Mouse (Mus musculus) hindbrain, postnatal 0 days (tissue): ENCODE results near the gene Hyal2. TPM values are rescaled to one million over a fixed set of nuclear protein-coding genes. Genes with fewer than 3 reads are reported as not detected.
A peak's percentile ranks its signal among the peaks of the same experiment; 100 is the strongest.

Source experiments
- ATAC-seq: fragments of 200-750 bp; cut with Nextera tagmentation; 2 replicates; pipeline ENCODE4 v1.8.0; 2017; ENCODE audit warnings: mild to moderate bottlenecking, moderate TSS enrichment, moderate library complexity
- DNase-seq: peaks from one replicate; pipeline ENCODE4 v3.0.0-alpha.2; 2015; ENCODE audit warnings: low spot score
- H3K27ac ChIP-seq: fragments of 300-500 bp; sonication (generic); 2 replicates; pipeline ENCODE4 v1.5.1; 2014; ENCODE audit warnings: mild to moderate bottlenecking
- H3K27me3 ChIP-seq: fragments of 300-500 bp; sonication (generic); 2 replicates; pipeline ENCODE4 v1.6.1; 2014; ENCODE audit warnings: low read length, mixed read lengths; ENCODE audit not compliant: insufficient read depth
- H3K36me3 ChIP-seq: fragments of 300-500 bp; sonication (generic); 2 replicates; pipeline ENCODE4 v1.6.1; 2014; ENCODE audit warnings: low read length, mixed read lengths; ENCODE audit not compliant: insufficient read depth
- H3K4me1 ChIP-seq: fragments of 300-500 bp; sonication (generic); 2 replicates; pipeline ENCODE4 v1.6.1; 2014; ENCODE audit warnings: antibody characterized with exemption, low read length, mixed read lengths; ENCODE audit not compliant: insufficient read depth
- H3K4me2 ChIP-seq: fragments of 300-500 bp; sonication (generic); 2 replicates; pipeline ENCODE4 v1.6.1; 2014; ENCODE audit warnings: low read depth, mild to moderate bottlenecking, low read length, moderate library complexity, mixed read lengths
- H3K4me3 ChIP-seq: fragments of 300-500 bp; sonication (generic); 2 replicates; pipeline ENCODE4 v1.5.1; 2014; ENCODE audit warnings: low read length
- H3K9ac ChIP-seq: fragments of 300-500 bp; sonication (generic); replicated peaks from 2 replicates; pipeline ENCODE4 v1.6.1; 2014; ENCODE audit warnings: mild to moderate bottlenecking, low read length, moderate library complexity, mixed read lengths
- H3K9me3 ChIP-seq: fragments of 300-500 bp; sonication (generic); 2 replicates; pipeline ENCODE4 v1.6.1; 2016; ENCODE audit warnings: low read length, mixed read lengths
- CTCF ChIP-seq: IDR thresholded peaks from 2 replicates; pipeline ENCODE4 v1.5.1; 2016; ENCODE audit warnings: antibody characterized with exemption, control low read depth, low read depth
- WGBS: fragments of 180-500 bp; shearing (Covaris S2); extraction: QIAGEN DNeasy Blood & Tissue Kit; methylation state at CpG from one replicate; pipeline ENCODE4 v1.1.7; 2014; 5-methylcytosine and 5-hydroxymethylcytosine counted together
- polyA plus RNA-seq: library from polyadenylated mRNA; unstranded; fragments of >200 nt; fragmentation: Nextera tagmentation; extraction: Ambion mirVana; gene quantifications from 2 replicates; pipeline ENCODE4 v1.2.1, GENCODE M21; 2015
- total RNA-seq: library from RNA; depleted of rRNA; stranded (reverse); fragments of >200 nt; gene quantifications from 2 replicates; pipeline ENCODE4 v1.2.3, GENCODE M21; 2014

Gene Hyal2
- total and polyA plus RNA-seq, 2 experiments from 2014 or later, result 39.8 to 75.3 TPM

DNA sequence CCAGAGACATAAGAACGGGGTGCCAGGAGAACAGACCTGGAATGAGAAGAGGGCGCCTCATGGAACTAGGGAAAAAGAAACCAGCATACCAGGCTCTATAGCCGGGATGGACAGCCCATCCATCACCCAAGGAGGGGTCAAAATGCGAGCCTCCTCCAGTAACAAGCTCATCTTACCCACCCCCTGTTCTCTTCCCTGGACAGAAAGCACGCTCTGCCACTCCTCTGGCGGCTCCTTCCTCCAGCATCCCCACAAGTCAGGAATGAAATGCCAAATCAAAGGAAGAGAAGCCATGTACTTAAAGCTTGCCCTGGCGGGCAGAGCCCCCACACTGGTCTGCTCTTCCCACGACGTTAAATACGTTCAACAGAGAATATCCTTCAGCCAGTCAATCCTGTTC is 26.7 kb upstream of the Hyal2 start:
- ATAC-seq, result no peak
- peaks cover 18% of the 10 kb centered on the region; the same call in 1 of the 2 replicates for H3K36me3 ChIP-seq
- no peaks in the 10 kb centered on the region for H3K27me3 ChIP-seq
- no peaks in the 10 kb centered on the region for H3K9me3 ChIP-seq
- peak overlapping the region; percentile 63 for H3K4me3 ChIP-seq
- H3K4me1 ChIP-seq, result peaks cover 29% of the 10 kb centered on the region
- WGBS, result 33% methylated on average over 10 of the region's 10 CpGs
- H3K9ac ChIP-seq, result peak overlapping the region; percentile 40
- no peak for DNase-seq
- H3K4me2 ChIP-seq, result peak overlapping the region; percentile 95
- TF ChIP-seq CTCF, result no peak
- 0 out of 2 replicates have a peak overlapping the region, but pooled peaks have one; percentile 69 for H3K27ac ChIP-seq

DNA sequence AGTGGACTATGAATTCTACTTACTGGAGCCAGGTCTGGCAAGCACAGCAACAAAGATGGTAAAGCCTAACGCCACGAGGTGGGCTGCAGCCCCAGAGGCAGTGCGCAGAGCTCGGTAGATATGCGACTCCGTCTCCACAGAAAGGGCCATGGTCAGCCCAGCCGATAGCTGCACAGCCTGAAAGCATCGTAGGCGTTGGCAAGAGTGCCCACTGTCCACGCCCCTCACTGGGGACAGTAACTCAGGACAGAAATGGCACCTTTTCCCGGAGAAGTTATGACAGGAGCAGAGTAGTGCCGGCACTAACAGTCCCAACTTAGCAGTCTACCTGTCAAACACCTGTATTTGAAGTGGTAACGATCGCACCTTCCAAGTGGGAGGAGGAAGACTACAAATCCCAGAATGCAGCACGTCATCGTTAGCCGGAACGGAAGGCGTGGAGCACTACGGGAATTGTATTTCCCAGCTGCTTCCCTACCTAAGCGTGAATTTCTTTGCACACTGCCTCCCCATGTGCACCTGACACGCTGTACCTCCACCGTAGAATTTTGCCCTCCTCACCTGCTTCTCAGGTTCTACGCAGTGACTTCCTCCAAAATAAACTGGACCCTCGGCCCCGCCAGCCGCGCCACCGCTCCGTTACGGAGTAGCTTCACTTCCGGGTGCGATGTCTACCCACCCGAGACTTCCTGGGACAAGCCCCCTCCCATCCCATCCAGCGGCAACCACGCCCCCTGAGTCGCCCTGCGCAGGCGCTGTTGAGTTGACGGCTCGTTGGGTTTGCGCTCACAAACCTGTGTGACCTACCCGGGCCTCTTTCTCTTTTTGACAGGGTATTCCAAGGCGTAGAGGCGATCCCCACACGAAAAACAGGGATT is 26.0 kb upstream of the Hyal2 start, which contains the start of the genes Cyb561d2 and Nprl2:
Cyb561d2 (minus strand) TSS at position 720 of the 878 bp plus-strand sequence.
Nprl2 (plus strand) TSS at position 753 of the 878 bp plus-strand sequence.
- peak within 1 kb of the TSS; percentile 63 for H3K4me3 ChIP-seq
- H3K4me1 ChIP-seq, result peaks cover 24% of the 10 kb centered on the region; the same call in 1 of the 2 replicates
- WGBS, result under 1% methylated on average over 46 of the region's 46 CpGs
- ATAC-seq (peak; percentile 91), DNase-seq (peak; percentile 96)
- peak within 1 kb of the TSS; percentile 95 for H3K4me2 ChIP-seq
- H3K27me3 ChIP-seq, result no peaks in the 10 kb centered on the region
- 0 out of 2 replicates have a peak, but pooled peaks have one; percentile 4 for TF ChIP-seq CTCF
- H3K36me3 ChIP-seq, result peaks cover 18% of the 10 kb centered on the region; the same call in 1 of the 2 replicates
- H3K27ac ChIP-seq, result peak within 1 kb of the TSS; percentile 69
- H3K9ac ChIP-seq, result peak within 1 kb of the TSS; percentile 40
- no peaks in the 10 kb centered on the region for H3K9me3 ChIP-seq

DNA sequence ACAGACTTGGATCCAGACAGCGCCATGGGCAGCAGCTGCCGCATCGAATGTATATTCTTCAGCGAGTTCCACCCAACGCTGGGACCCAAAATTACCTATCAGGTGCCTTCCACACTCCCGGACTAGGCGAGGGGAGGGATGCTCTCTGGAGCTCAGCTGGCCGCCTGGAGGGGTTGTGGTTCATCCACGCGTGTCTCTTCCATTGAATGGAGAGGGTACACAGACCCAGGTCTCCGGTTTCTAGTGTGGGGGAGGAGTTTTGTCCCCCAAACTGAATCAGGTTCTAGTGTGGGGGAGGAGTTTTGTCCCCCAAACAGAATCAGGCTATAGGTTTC is 25.4 kb upstream of the Hyal2 start:
- Histone ChIP-seq H3K4me2 (peak overlapping the region; percentile 95), H3K4me3 (peak overlapping the region; percentile 63), H3K36me3 (peaks cover 18% of the 10 kb centered on the region; the same call in 1 of the 2 replicates), H3K27me3 (no peaks in the 10 kb centered on the region), H3K27ac (peak overlapping the region; percentile 69), H3K9me3 (no peaks in the 10 kb centered on the region), H3K4me1 (peaks cover 24% of the 10 kb centered on the region), H3K9ac (peak overlapping the region; percentile 40)
- 3% methylated on average over 11 of the region's 11 CpGs for WGBS
- TF ChIP-seq CTCF, result no peak
- no peak for DNase-seq
- peak; percentile 12; the same call in 1 of the 2 replicates for ATAC-seq

DNA sequence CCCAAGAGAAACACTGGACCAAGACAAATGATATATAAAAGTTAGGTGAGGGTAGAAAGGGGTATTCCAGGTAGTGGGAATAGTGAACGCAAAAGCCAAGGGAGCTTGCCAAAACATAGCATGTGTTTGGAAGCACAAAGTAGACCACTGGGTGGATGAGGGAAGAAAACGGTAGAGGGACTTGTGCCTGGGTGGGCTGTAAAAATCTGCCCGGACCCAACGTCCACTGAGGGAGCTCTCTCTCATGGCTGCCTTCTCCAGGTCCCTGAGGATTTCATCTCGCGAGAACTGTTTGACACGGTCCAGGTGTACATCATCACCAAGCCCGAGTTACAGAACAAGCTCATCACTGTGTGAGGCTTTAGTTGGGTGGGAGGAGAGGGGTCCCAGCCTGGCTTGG is 25.0 kb upstream of the Hyal2 start:
- Histone ChIP-seq H3K27ac (no peak overlapping the region), H3K36me3 (peaks cover 16% of the 10 kb centered on the region; the same call in 1 of the 2 replicates), H3K27me3 (no peaks in the 10 kb centered on the region), H3K4me3 (peak overlapping the region; percentile 63), H3K9ac (peak overlapping the region; percentile 40), H3K4me2 (peak overlapping the region; percentile 95), H3K9me3 (no peaks in the 10 kb centered on the region), H3K4me1 (peaks cover 25% of the 10 kb centered on the region)
- TF ChIP-seq CTCF, result no peak
- ATAC-seq (no peak), DNase-seq (no peak)
- 44% methylated on average over 8 of the region's 8 CpGs for WGBS

- peaks cover 26% of the 10 kb centered on the region for H3K4me1 ChIP-seq
- no peak overlapping the region for H3K4me2 ChIP-seq
- ATAC-seq (no peak), DNase-seq (no peak)
- TF ChIP-seq CTCF, result no peak
- WGBS, result 90% methylated on average over 11 of the region's 11 CpGs
- no peak overlapping the region for H3K4me3 ChIP-seq
- no peak overlapping the region for H3K27ac ChIP-seq
- H3K27me3 ChIP-seq, result no peaks in the 10 kb centered on the region
- peaks cover 11% of the 10 kb centered on the region; the same call in 1 of the 2 replicates for H3K36me3 ChIP-seq
- H3K9me3 ChIP-seq, result no peaks in the 10 kb centered on the region
- no peak overlapping the region for H3K9ac ChIP-seq
These were observed 24.4 kb upstream of the Hyal2 start for GRCm38 (mm10) chr9:107543299-107543698.

- Histone ChIP-seq H3K27ac (no peak overlapping the region), H3K36me3 (peaks cover 2% of the 10 kb centered on the region; the same call in 1 of the 2 replicates), H3K4me3 (no peak overlapping the region), H3K27me3 (no peaks in the 10 kb centered on the region), H3K4me1 (peaks cover 26% of the 10 kb centered on the region), H3K9me3 (no peaks in the 10 kb centered on the region), H3K9ac (no peak overlapping the region), H3K4me2 (no peak overlapping the region)
- ATAC-seq, result no peak
- no peak for TF ChIP-seq CTCF
- WGBS, result 95% methylated on average over 17 of the region's 17 CpGs
- no peak for DNase-seq
These were observed 23.5 kb upstream of the Hyal2 start for GRCm38 (mm10) chr9:107544196-107544700.
